Mouse (Mus musculus) small intestine, adult 2 months (tissue): ENCODE data around the gene Sugp2.

Experiments used
- CTCF ChIP-seq: fragments of 200-500 bp; IDR thresholded peaks from 2 replicates; pipeline ENCODE4 v1.5.1; 2012; ENCODE audit warnings: low read depth, mild to moderate bottlenecking, control low read depth, inconsistent platforms, low read length, moderate library complexity, mixed read lengths; ENCODE audit not compliant: insufficient replicate concordance, insufficient read length; ENCODE audit errors: extremely low read depth
- POLR2A ChIP-seq: fragments of 200-500 bp; IDR thresholded peaks from 2 replicates; pipeline ENCODE4 v1.6.1; 2012; ENCODE audit warnings: low read depth, mild to moderate bottlenecking, control low read depth, inconsistent platforms, low read length, moderate library complexity

DNA sequence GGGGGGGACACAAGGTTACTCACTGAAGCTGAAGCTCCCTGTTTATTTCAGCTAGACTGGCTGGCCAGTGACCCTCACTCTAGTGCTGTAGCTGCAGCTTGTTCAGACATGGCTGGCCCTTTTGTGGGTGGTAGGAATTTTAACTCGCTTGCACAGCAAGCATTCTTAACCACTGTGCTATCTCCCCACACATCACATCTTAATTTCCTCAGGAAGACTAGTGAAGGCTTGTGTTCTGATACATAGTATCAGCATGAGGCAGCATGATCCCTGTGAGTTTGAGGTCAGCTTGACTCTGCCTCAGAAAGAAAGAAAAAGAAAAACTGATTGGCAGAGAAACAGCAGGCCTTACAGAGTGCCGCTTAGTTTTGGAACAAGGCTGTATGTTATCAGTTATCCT, 3.8 kb downstream of the Sugp2 start:
- TF ChIP-seq POLR2A (no peak), CTCF (no peak)
